Mouse (Mus musculus): ENCODE results near the gene Zbtb38.

The Zbtb38 gene

GRCm38 (mm10) chr9:96756638-96757435, 4.2 kb upstream of the Zbtb38 start:
- no peak for DNase-seq

GRCm38 (mm10) chr9:96755761-96756160, 3.1 kb upstream of the Zbtb38 start:
- DNase-seq: no peak

- DNase-seq: no peak
Measured at GRCm38 (mm10) chr9:96754625-96754969, 2.0 kb upstream of the Zbtb38 start.

GRCm38 (mm10) chr9:96753921-96754624, 1.4 kb upstream of the Zbtb38 start:
- no peak for DNase-seq

- DNase-seq: no peak
Measured at GRCm38 (mm10) chr9:96753392-96753791, 761 bp upstream of the Zbtb38 start.

GRCm38 (mm10) chr9:96751821-96752602, 619 bp downstream of the Zbtb38 start:
- DNase-seq: no peak

- DNase-seq: no peak
Measured at GRCm38 (mm10) chr9:96750636-96751035, 2.0 kb downstream of the Zbtb38 start.

- DNase-seq: no peak
Measured at GRCm38 (mm10) chr9:96746527-96746926, 6.1 kb downstream of the Zbtb38 start.

GRCm38 (mm10) chr9:96744909-96745308, 7.7 kb downstream of the Zbtb38 start:
- DNase-seq: no peak

GRCm38 (mm10) chr9:96741365-96742085, 11.1 kb downstream of the Zbtb38 start:
- no peak for DNase-seq

GRCm38 (mm10) chr9:96740712-96741364, 11.8 kb downstream of the Zbtb38 start:
- DNase-seq: no peak

- DNase-seq: peak; percentile 20
Measured at GRCm38 (mm10) chr9:96739808-96740711, 12.6 kb downstream of the Zbtb38 start.

- no peak for DNase-seq
Measured at GRCm38 (mm10) chr9:96738563-96739355, 13.9 kb downstream of the Zbtb38 start.

GRCm38 (mm10) chr9:96735946-96736345, 16.7 kb downstream of the Zbtb38 start:
- no peak for DNase-seq

- no peak for DNase-seq
Measured at GRCm38 (mm10) chr9:96733425-96733717, 19.3 kb downstream of the Zbtb38 start.

- DNase-seq: no peak
Measured at GRCm38 (mm10) chr9:96732644-96733424, 19.8 kb downstream of the Zbtb38 start.

- no peak for DNase-seq
Measured at GRCm38 (mm10) chr9:96731961-96732511, 20.6 kb downstream of the Zbtb38 start.

GRCm38 (mm10) chr9:96731039-96731895, 21.4 kb downstream of the Zbtb38 start:
- no peak for DNase-seq

GRCm38 (mm10) chr9:96730311-96730625, 22.4 kb downstream of the Zbtb38 start:
- no peak for DNase-seq
